Mouse (Mus musculus): ENCODE data around the gene Gprin2.

DNA sequence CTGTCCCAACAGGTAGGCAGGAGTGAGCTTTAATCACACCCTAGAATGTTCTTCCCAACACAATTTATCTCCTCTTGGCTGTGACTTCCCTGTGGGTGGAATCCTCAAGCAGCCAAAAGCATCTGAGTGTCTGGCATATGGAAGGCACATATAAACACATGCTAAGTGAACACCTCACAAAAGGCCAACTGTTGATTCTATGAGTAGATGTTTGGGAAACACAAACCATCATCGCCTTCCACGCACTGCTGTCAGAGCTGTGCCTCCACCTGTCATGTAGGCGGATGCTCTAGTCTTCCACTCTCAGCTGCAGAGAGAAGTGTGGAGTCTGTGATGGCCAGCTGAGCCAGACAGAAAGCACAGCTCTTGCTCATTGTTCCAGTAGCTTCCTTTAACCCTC, 22.1 kb downstream of the Gprin2 start:
- TF ChIP-seq CTCF (IDR thresholded peaks at IDR 0.05): no peak
- no peak for TF ChIP-seq EP300 (IDR thresholded peaks at IDR 0.05)

Measured in lung, postnatal 0 days (tissue).